Mouse (Mus musculus) small intestine, adult 2 months (tissue): ENCODE measurements around the gene Ptpn5.

Experiments used
- CTCF ChIP-seq: fragments of 200-500 bp; IDR thresholded peaks from 2 replicates; pipeline ENCODE4 v1.5.1; 2012; ENCODE audit warnings: low read depth, mild to moderate bottlenecking, control low read depth, inconsistent platforms, low read length, moderate library complexity, mixed read lengths; ENCODE audit not compliant: insufficient replicate concordance, insufficient read length; ENCODE audit errors: extremely low read depth
- POLR2A ChIP-seq: fragments of 200-500 bp; IDR thresholded peaks from 2 replicates; pipeline ENCODE4 v1.6.1; 2012; ENCODE audit warnings: low read depth, mild to moderate bottlenecking, control low read depth, inconsistent platforms, low read length, moderate library complexity

DNA sequence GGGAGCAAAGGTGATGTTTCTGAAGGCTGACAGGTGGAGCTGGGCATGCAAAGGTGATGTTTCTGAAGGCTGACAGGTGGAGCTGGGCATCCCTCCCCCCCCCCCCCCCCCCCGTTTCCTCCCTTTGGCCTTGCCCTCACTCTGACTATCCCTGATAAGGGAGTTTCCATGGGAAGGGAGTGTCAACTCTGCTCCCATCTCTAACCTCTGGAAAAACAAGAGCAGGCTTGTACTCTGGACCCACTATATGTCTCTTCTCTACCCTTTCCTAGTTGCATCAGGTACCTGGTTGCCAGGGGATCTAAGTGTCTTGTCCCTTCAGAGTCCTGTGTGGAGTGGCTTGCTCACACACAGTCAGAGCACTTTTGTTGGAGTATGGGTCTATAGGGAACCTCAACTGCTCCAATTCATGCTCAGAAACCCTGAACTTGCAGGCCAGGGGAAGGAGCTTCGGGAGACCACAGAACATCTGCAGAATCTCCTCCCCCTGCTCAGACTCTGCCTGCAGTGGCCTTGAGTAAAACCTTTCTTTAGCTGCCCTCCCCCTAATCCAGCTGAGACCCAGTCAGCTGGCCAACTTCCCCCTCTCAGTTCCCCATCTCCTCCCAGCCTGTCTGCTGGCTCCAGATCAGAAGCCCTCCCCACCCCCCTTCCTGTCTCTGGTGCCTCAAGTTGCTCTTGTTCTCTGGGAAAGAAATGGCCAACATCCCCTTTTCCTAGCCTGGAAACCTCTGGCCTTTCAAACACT lies 81.9 kb downstream of the Ptpn5 start:
- TF ChIP-seq CTCF: no peak
- no peak for TF ChIP-seq POLR2A
